Mouse (Mus musculus): ENCODE measurements around the gene Fam222b. TPM values are rescaled to one million over a fixed set of nuclear protein-coding genes. Genes with fewer than 3 reads are reported as not detected.

Gene Fam222b
- polyA plus RNA-seq, 1 experiment from 2014 or later, result 17.3 TPM

GRCm38 (mm10) chr11:78094137-78094503, 340 bp upstream of the Fam222b start:
- ATAC-seq (ENCODE audit: insufficient number of reproducible peaks, low FRiP score, low TSS enrichment, low read depth), result 0 out of 2 replicates have a peak, but pooled peaks have one; percentile 39

GRCm38 (mm10) chr11:78095144-78095516, 670 bp downstream of the Fam222b start:
- Histone ChIP-seq H3K4me2 (replicated peaks) (peak overlapping the region; percentile 67), H3K36me3 (no peaks in the 10 kb centered on the region), H3K4me3 (replicated peaks) (peak overlapping the region; percentile 80), H3K9me3 (replicated peaks) (no peaks in the 10 kb centered on the region), H3K9ac (peak overlapping the region; percentile 73), H3K27ac (replicated peaks) (no peak overlapping the region), H3K27me3 (no peaks in the 10 kb centered on the region), H3K4me1 (peaks cover 18% of the 10 kb centered on the region)
- ATAC-seq (ENCODE audit: insufficient number of reproducible peaks, low FRiP score, low TSS enrichment, low read depth), result no peak
- WGBS, result 16% methylated on average over 5 of the region's 5 CpGs

More at GRCm38 (mm10) chr11:78094137-78094503, 340 bp upstream of the Fam222b start:
- WGBS, result 48% methylated on average over 11 of the region's 11 CpGs
- peaks cover 18% of the 10 kb centered on the region for H3K4me1 ChIP-seq
- no peaks in the 10 kb centered on the region for H3K36me3 ChIP-seq
- H3K4me2 ChIP-seq (replicated peaks), result peak overlapping the region; percentile 67
- peak overlapping the region; percentile 51; the same call in 1 of the 2 replicates for H3K27ac ChIP-seq (replicated peaks)
- no peaks in the 10 kb centered on the region for H3K9me3 ChIP-seq (replicated peaks)
- no peaks in the 10 kb centered on the region for H3K27me3 ChIP-seq
- peak overlapping the region; percentile 73 for H3K9ac ChIP-seq
- peak overlapping the region; percentile 80 for H3K4me3 ChIP-seq (replicated peaks)

- no peaks in the 10 kb centered on the region for H3K9me3 ChIP-seq (replicated peaks)
- ATAC-seq (ENCODE audit: insufficient number of reproducible peaks, low FRiP score, low TSS enrichment, low read depth), result no peak
- peak overlapping the region; percentile 21 for H3K4me2 ChIP-seq (replicated peaks)
- H3K36me3 ChIP-seq, result no peaks in the 10 kb centered on the region
- WGBS, result 33% methylated on average over 3 of the region's 3 CpGs
- no peak overlapping the region for H3K9ac ChIP-seq
- H3K4me3 ChIP-seq (replicated peaks), result peak overlapping the region; percentile 11
- peaks cover 18% of the 10 kb centered on the region for H3K4me1 ChIP-seq
- no peak overlapping the region for H3K27ac ChIP-seq (replicated peaks)
- no peaks in the 10 kb centered on the region for H3K27me3 ChIP-seq
Observed at GRCm38 (mm10) chr11:78097077-78097476, 2.6 kb downstream of the Fam222b start.

- H3K4me1 ChIP-seq, result peaks cover 13% of the 10 kb centered on the region
- H3K4me2 ChIP-seq (replicated peaks), result no peak overlapping the region
- no peaks in the 10 kb centered on the region for H3K36me3 ChIP-seq
- no peak overlapping the region for H3K4me3 ChIP-seq (replicated peaks)
- no peak for ATAC-seq (ENCODE audit: insufficient number of reproducible peaks, low FRiP score, low TSS enrichment, low read depth)
- no peak overlapping the region for H3K27ac ChIP-seq (replicated peaks)
- WGBS, result 85% methylated on average over 11 of the region's 11 CpGs
- no peaks in the 10 kb centered on the region for H3K9me3 ChIP-seq (replicated peaks)
- no peak overlapping the region for H3K9ac ChIP-seq
- H3K27me3 ChIP-seq, result no peaks in the 10 kb centered on the region
Observed at GRCm38 (mm10) chr11:78100746-78101145, 6.3 kb downstream of the Fam222b start.

GRCm38 (mm10) chr11:78102142-78102541, 7.7 kb downstream of the Fam222b start:
- Histone ChIP-seq H3K27me3 (no peaks in the 10 kb centered on the region), H3K4me1 (peaks cover 2% of the 10 kb centered on the region; the same call in 1 of the 2 replicates), H3K4me2 (replicated peaks) (no peak overlapping the region), H3K4me3 (replicated peaks) (no peak overlapping the region), H3K36me3 (0 out of 2 replicates have a peak, but pooled peaks cover 9% of the 10 kb centered on the region), H3K9ac (no peak overlapping the region), H3K27ac (replicated peaks) (no peak overlapping the region), H3K9me3 (replicated peaks) (no peaks in the 10 kb centered on the region)
- no peak for ATAC-seq (ENCODE audit: insufficient number of reproducible peaks, low FRiP score, low TSS enrichment, low read depth)
- 90% methylated on average over 5 of the region's 5 CpGs for WGBS

- Histone ChIP-seq H3K9me3 (replicated peaks) (no peaks in the 10 kb centered on the region), H3K4me3 (replicated peaks) (no peak overlapping the region), H3K27me3 (no peaks in the 10 kb centered on the region), H3K4me2 (replicated peaks) (no peak overlapping the region), H3K9ac (no peak overlapping the region), H3K27ac (replicated peaks) (no peak overlapping the region), H3K4me1 (no peaks in the 10 kb centered on the region), H3K36me3 (0 out of 2 replicates have a peak, but pooled peaks cover 12% of the 10 kb centered on the region)
- ATAC-seq (ENCODE audit: insufficient number of reproducible peaks, low FRiP score, low TSS enrichment, low read depth), result no peak
- WGBS, result 71% methylated on average over 5 of the region's 5 CpGs
Observed at GRCm38 (mm10) chr11:78102958-78103747, 8.7 kb downstream of the Fam222b start.

- Histone ChIP-seq H3K9me3 (replicated peaks) (no peaks in the 10 kb centered on the region), H3K4me3 (replicated peaks) (no peak overlapping the region), H3K27ac (replicated peaks) (no peak overlapping the region), H3K4me2 (replicated peaks) (no peak overlapping the region), H3K4me1 (0 out of 2 replicates have a peak, but pooled peaks cover 2% of the 10 kb centered on the region), H3K36me3 (0 out of 2 replicates have a peak, but pooled peaks cover 12% of the 10 kb centered on the region), H3K27me3 (no peaks in the 10 kb centered on the region), H3K9ac (no peak overlapping the region)
- no peak for ATAC-seq (ENCODE audit: insufficient number of reproducible peaks, low FRiP score, low TSS enrichment, low read depth)
- WGBS, result 95% methylated on average over 5 of the region's 5 CpGs
Observed at GRCm38 (mm10) chr11:78104501-78104900, 10.0 kb downstream of the Fam222b start.

- H3K9me3 ChIP-seq (replicated peaks), result no peaks in the 10 kb centered on the region
- H3K36me3 ChIP-seq, result no peaks in the 10 kb centered on the region
- H3K4me1 ChIP-seq, result peaks cover 30% of the 10 kb centered on the region
- no peak overlapping the region for H3K9ac ChIP-seq
- H3K27ac ChIP-seq (replicated peaks), result no peak overlapping the region
- no peak for ATAC-seq (ENCODE audit: insufficient number of reproducible peaks, low FRiP score, low TSS enrichment, low read depth)
- 57% methylated on average over 2 of the region's 2 CpGs for WGBS
- H3K4me2 ChIP-seq (replicated peaks), result no peak overlapping the region
- no peak overlapping the region for H3K4me3 ChIP-seq (replicated peaks)
- H3K27me3 ChIP-seq, result no peaks in the 10 kb centered on the region
Observed at GRCm38 (mm10) chr11:78113616-78114015, 19.2 kb downstream of the Fam222b start.

GRCm38 (mm10) chr11:78114676-78115366, 20.4 kb downstream of the Fam222b start:
- peak overlapping the region; percentile 73 for H3K27ac ChIP-seq (replicated peaks)
- H3K4me3 ChIP-seq (replicated peaks), result peak overlapping the region; percentile 81
- H3K36me3 ChIP-seq, result no peaks in the 10 kb centered on the region
- H3K4me2 ChIP-seq (replicated peaks), result peak overlapping the region; percentile 64
- peak overlapping the region; percentile 52 for H3K9ac ChIP-seq
- no peaks in the 10 kb centered on the region for H3K9me3 ChIP-seq (replicated peaks)
- 5% methylated on average over 19 of the region's 19 CpGs for WGBS
- peaks cover 28% of the 10 kb centered on the region for H3K4me1 ChIP-seq
- ATAC-seq (ENCODE audit: insufficient number of reproducible peaks, low FRiP score, low TSS enrichment, low read depth), result no peak
- no peaks in the 10 kb centered on the region for H3K27me3 ChIP-seq

- H3K36me3 ChIP-seq, result no peaks in the 10 kb centered on the region
- H3K4me3 ChIP-seq (replicated peaks), result peak overlapping the region; percentile 81
- peak; percentile 99 for ATAC-seq (ENCODE audit: insufficient number of reproducible peaks, low FRiP score, low TSS enrichment, low read depth)
- no peaks in the 10 kb centered on the region for H3K9me3 ChIP-seq (replicated peaks)
- peak overlapping the region; percentile 79 for H3K27ac ChIP-seq (replicated peaks)
- WGBS, result 1% methylated on average over 37 of the region's 37 CpGs
- peaks cover 28% of the 10 kb centered on the region for H3K4me1 ChIP-seq
- H3K9ac ChIP-seq, result peak overlapping the region; percentile 52
- H3K4me2 ChIP-seq (replicated peaks), result peak overlapping the region; percentile 64
- H3K27me3 ChIP-seq, result no peaks in the 10 kb centered on the region
Observed at GRCm38 (mm10) chr11:78115367-78116145, 21.1 kb downstream of the Fam222b start.

- Histone ChIP-seq H3K4me1 (peaks cover 28% of the 10 kb centered on the region), H3K9ac (peak overlapping the region; percentile 52), H3K4me3 (replicated peaks) (peak overlapping the region; percentile 81), H3K9me3 (replicated peaks) (no peaks in the 10 kb centered on the region), H3K36me3 (no peaks in the 10 kb centered on the region), H3K27ac (replicated peaks) (peak overlapping the region; percentile 79), H3K27me3 (no peaks in the 10 kb centered on the region), H3K4me2 (replicated peaks) (peak overlapping the region; percentile 64)
- no peak for ATAC-seq (ENCODE audit: insufficient number of reproducible peaks, low FRiP score, low TSS enrichment, low read depth)
- WGBS, result 4% methylated on average over 5 of the region's 5 CpGs
Observed at GRCm38 (mm10) chr11:78116146-78116410, 21.6 kb downstream of the Fam222b start.
